Comparison of ENCODE assay signal across 21 mouse cellular contexts in the genomic region with DNA sequence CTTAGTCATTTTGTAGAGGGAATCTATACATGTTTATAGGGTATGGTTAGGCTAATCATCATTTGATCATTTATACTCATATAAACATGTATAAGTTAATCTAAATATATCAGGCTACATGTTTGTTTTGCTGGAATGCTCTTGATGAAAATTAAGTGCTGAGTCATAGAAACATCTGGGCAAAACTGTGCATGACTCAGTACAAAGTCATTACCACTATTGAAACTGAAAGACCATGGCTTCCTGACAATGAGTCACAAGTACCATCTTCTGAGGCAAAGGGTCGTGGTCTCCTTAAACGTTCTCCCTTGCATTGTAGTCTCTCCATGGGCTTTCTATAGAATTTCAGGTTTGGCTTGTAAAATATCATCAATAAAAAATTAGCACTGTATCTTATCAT. TPM values are rescaled to one million over a fixed set of nuclear protein-coding genes. Genes with fewer than 3 reads are reported as not detected.
DNase-seq lines count a peak whose midpoint lies in the region; TF ChIP-seq lines count a peak whose summit lies in the region.
"Had no signal": no experiment of that assay in that cellular context is flagged by ENCODE, and none has a peak within 500 bp of the region (broad histone marks: within the 10 kb centered on the region; RNA-seq: fewer than 3 reads in every experiment).

No protein-coding gene starts in this region.

- no peak for TF ChIP-seq CTCF in embryonic fibroblast, embryonic 13.5 days (IDR thresholded peaks at IDR 0.05; ENCODE audit: borderline replicate concordance, insufficient read depth, low read length)

- no peak overlapping the region for H3K4me3 ChIP-seq in embryonic fibroblast, embryonic 13.5 days (ENCODE audit: insufficient read depth, low read length)
- H3K4me3 ChIP-seq: embryonic facial prominence, embryonic 15.5 days; forebrain, embryonic 12.5 days; heart, adult 2 months; heart, embryonic 12.5 days; hindbrain, embryonic 12.5 days had no signal

- H3K27ac ChIP-seq in embryonic fibroblast, embryonic 13.5 days (ENCODE audit: insufficient read depth, low read length) = peak overlapping the region; percentile 92
- H3K27ac ChIP-seq: embryonic facial prominence, embryonic 15.5 days; forebrain, embryonic 12.5 days; heart, adult 2 months; hindbrain, embryonic 12.5 days had no signal

- TF ChIP-seq POLR2A in embryonic fibroblast, embryonic 13.5 days (IDR thresholded peaks at IDR 0.05; ENCODE audit: low read depth, low read length) = no peak

- DNase-seq in 3134 (ENCODE audit: extremely low read depth, insufficient read length, low spot score) (peak; percentile 45), 416B (ENCODE audit: low read depth) (peak; percentile 78), NIH3T3 (ENCODE audit: low read depth) (peak; percentile 68)
- DNase-seq in layer of hippocampus, postnatal 25 days (ENCODE audit: extremely low spot score in 1 of 2, low spot score in 1 of 2) = no peak
- no peak for DNase-seq in thymus, postnatal 25 days
- no peak for DNase-seq in cerebellum, postnatal 25 days
- DNase-seq: adrenal gland, adult 2 months; adrenal gland, postnatal 25 days; cerebellum, adult 2 months; cerebellum, postnatal 10 days; embryo, embryonic 11 days; gastrocnemius, postnatal 10 days; heart, adult 2 months had no signal

- H3K4me1 ChIP-seq in embryonic fibroblast, embryonic 13.5 days (ENCODE audit: control insufficient read depth, insufficient read depth, low read length) = no peaks in the 10 kb centered on the region; the same call in 1 of the 2 replicates
- H3K4me1 ChIP-seq: embryonic facial prominence, embryonic 15.5 days; forebrain, embryonic 12.5 days; heart, embryonic 12.5 days; hindbrain, embryonic 12.5 days had no signal

RNA-seq across cellular contexts. Expression of gene Rgs17, which starts 45.5 kb away (rescaled TPM):
- polyA plus RNA-seq in embryonic fibroblast, embryonic 13.5 days (2011; ENCODE audit: insufficient read length, low read depth, missing spikeins) = 14.6 and 19.9 TPM in 2 replicates
- total RNA-seq in layer of hippocampus, postnatal 25 days (2021) = 10 to 100 TPM; 32.1 to 34.4 TPM
- total RNA-seq: common myeloid progenitor, adult 5-6 weeks had no signal
- polyA plus RNA-seq: activated CD4-positive, CD25-positive, alpha-beta regulatory T cell, adult 4 months; inflammation-experienced regulatory T-cells, adult 6 months had no signal

Comparison
In these comparisons a context has a peak if more than half of its experiments do, and no peak if none do; other contexts are left out.
1. DNase-seq: peak in 3134 (single experiment), 416B (single experiment) and NIH3T3 (single experiment); none in layer of hippocampus, postnatal 25 days (0 of 2), thymus, postnatal 25 days (single experiment) and cerebellum, postnatal 25 days (0 of 2).